Mouse (Mus musculus): ENCODE measurements around the gene Vps13d.
A peak's percentile ranks its signal among the peaks of the same experiment; 100 is the strongest.

DNA sequence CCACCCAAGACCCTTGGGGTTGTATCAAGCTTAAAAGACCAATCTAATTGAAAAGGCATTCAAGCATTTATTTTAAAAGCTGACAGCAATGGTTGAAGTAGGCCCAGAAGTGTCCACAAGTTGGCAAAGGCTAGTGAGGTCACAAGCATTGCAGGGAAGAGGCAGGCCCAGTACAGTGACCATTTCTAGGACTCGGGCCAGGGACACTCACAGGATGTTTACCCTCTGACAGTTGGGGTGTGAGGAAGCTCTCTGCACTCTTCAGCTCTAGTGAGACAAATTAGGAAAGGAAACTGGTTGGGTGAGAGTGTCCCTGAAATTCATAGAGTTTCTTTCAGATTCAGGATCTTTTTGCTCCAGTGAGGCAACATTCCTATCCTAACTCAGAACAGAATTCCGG lies 177.1 kb downstream of the Vps13d start:
- no peak for TF ChIP-seq CTCF (IDR thresholded peaks at IDR 0.05; ENCODE audit: low read depth)
- peak; percentile 62; the same call in 1 of the 2 replicates for TF ChIP-seq EP300 (IDR thresholded peaks at IDR 0.05; ENCODE audit: low read depth)
